Mouse (Mus musculus) liver, postnatal 0 days (tissue): ENCODE measurements around the gene Rin3.

ENCODE experiments used
- CTCF ChIP-seq: sonication (generic); IDR thresholded peaks from 2 replicates; pipeline ENCODE4 v1.5.1; 2016; ENCODE audit warnings: antibody characterized with exemption, low read depth
- EP300 ChIP-seq: IDR thresholded peaks from 2 replicates; pipeline ENCODE4 v1.6.1; 2016; ENCODE audit warnings: antibody characterized with exemption, low read depth, mild to moderate bottlenecking

DNA sequence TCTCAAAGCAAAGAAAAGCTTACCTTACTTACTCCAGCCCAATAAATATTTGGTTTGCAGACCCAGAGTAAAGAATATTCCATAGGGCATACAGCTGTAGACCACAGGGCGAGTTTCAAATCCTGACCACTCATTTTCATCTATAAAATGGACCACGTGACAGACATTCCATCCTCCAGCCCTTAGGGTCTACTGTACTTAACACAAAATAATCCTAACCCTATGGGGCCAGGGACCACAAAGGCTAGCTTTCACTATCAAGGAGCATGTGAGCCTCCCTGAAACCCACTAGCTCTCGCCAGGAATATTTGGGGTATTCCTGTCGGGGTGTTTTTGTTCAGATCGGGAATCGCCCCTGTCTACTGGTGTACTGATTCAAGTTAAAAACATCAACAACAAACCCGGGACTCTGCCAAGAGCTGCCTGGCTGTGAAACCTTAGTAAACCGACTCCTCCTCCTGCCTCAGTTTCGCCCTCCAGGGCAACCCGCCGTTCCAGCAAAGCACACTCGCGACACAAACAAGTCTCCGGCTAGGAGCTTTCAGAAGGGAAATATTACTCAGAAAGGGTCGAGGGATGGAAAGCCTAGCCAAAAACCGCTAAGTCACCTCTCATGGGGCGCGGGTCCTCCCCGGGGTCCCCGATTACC lies 156.3 kb downstream of the Rin3 start:
- TF ChIP-seq CTCF (no peak), EP300 (no peak)
